Mouse (Mus musculus) small intestine, adult 2 months (tissue): ENCODE measurements around the gene Phf3. TPM values are rescaled to one million over a fixed set of nuclear protein-coding genes. Genes with fewer than 3 reads are reported as not detected.

Source experiments
- H3K27ac ChIP-seq: fragments of 200-500 bp; 2 replicates; pipeline ENCODE4 v1.5.1; 2012; ENCODE audit warnings: low read depth, low read length, control low read depth, inconsistent platforms; ENCODE audit not compliant: insufficient read depth
- H3K27me3 ChIP-seq: fragments of 200-500 bp; 2 replicates; pipeline ENCODE4 v1.6.1; 2012; ENCODE audit warnings: mild to moderate bottlenecking, moderate library complexity, low read length, inconsistent platforms; ENCODE audit not compliant: control insufficient read depth, insufficient read depth
- H3K36me3 ChIP-seq: fragments of 200-500 bp; 2 replicates; pipeline ENCODE4 v1.6.1; 2012; ENCODE audit warnings: mild to moderate bottlenecking, low read length, control low read depth, inconsistent platforms; ENCODE audit not compliant: control insufficient read depth, insufficient read depth
- H3K4me1 ChIP-seq: fragments of 200-500 bp; 2 replicates; pipeline ENCODE4 v1.6.1; 2012; ENCODE audit warnings: low read length, inconsistent platforms, mixed read lengths; ENCODE audit not compliant: control insufficient read depth, insufficient read depth, insufficient read length
- H3K4me3 ChIP-seq: fragments of 200-500 bp; 2 replicates; pipeline ENCODE4 v1.5.1; 2012; ENCODE audit warnings: low read depth, mild to moderate bottlenecking, control low read depth, inconsistent platforms, low read length, moderate library complexity
- CTCF ChIP-seq: fragments of 200-500 bp; IDR thresholded peaks from 2 replicates; pipeline ENCODE4 v1.5.1; 2012; ENCODE audit warnings: low read depth, mild to moderate bottlenecking, control low read depth, inconsistent platforms, low read length, moderate library complexity, mixed read lengths; ENCODE audit not compliant: insufficient replicate concordance, insufficient read length; ENCODE audit errors: extremely low read depth
- POLR2A ChIP-seq: fragments of 200-500 bp; IDR thresholded peaks from 2 replicates; pipeline ENCODE4 v1.6.1; 2012; ENCODE audit warnings: low read depth, mild to moderate bottlenecking, control low read depth, inconsistent platforms, low read length, moderate library complexity
- WGBS: fragments of 180-500 bp; shearing (Covaris S2); methylation state at CpG from one replicate; pipeline ENCODE4 v1.1.7; 2018; 5-methylcytosine and 5-hydroxymethylcytosine counted together
- polyA plus RNA-seq: library from polyadenylated mRNA; depleted of rRNA; stranded (reverse); fragments of >200 nt; gene quantifications from 2 replicates; pipeline ENCODE4 v1.2.3, GENCODE M21; 2012

The Phf3 gene
- polyA plus RNA-seq, 1 experiment = 36.1 TPM

- no peak for TF ChIP-seq CTCF
- no peak for TF ChIP-seq POLR2A
Observed at GRCm38 (mm10) chr1:30794606-30795005, 79.1 kb downstream of the Phf3 start.

DNA sequence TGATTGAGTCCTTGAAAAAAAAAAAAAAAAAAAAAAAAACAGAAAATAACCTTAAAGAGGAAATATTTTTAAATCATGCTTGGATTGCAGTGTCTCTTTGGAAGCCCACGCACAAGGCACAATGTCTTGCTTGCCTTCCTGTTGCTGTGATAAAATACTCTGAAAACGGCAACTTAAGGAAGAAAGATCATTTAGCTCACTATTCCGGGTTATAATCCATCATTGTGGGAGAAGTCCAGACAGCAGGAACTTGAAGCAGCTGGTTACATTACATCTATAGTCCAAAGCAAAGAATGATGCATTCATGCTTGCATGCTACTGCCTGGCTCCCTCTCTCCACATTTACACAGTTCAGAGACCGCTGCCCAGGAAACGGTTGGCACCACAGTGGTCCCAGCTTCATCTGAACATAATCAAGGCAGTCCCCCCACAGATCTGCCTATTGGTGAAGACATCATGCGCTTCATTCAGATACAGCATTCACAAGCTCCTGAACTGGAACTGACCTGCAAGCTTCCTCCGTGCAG, 80.3 kb downstream of the Phf3 start:
- no peak overlapping the region for H3K4me3 ChIP-seq
- no peak overlapping the region for H3K27ac ChIP-seq
- H3K4me1 ChIP-seq = no peaks in the 10 kb centered on the region
- no peaks in the 10 kb centered on the region for H3K27me3 ChIP-seq
- 76% methylated on average over 7 of the region's 7 CpGs for WGBS
- TF ChIP-seq CTCF = no peak
- TF ChIP-seq POLR2A = no peak
- no peaks in the 10 kb centered on the region for H3K36me3 ChIP-seq

More at GRCm38 (mm10) chr1:30794606-30795005, 79.1 kb downstream of the Phf3 start:
- Histone ChIP-seq H3K4me1 (no peaks in the 10 kb centered on the region), H3K36me3 (no peaks in the 10 kb centered on the region), H3K27ac (no peak overlapping the region), H3K4me3 (no peak overlapping the region), H3K27me3 (no peaks in the 10 kb centered on the region)
- WGBS = 82% methylated on average over 5 of the region's 5 CpGs

GRCm38 (mm10) chr1:30792935-30793334, 80.8 kb downstream of the Phf3 start:
- H3K4me3 ChIP-seq = no peak overlapping the region
- TF ChIP-seq CTCF (no peak), POLR2A (no peak)
- no peaks in the 10 kb centered on the region for H3K4me1 ChIP-seq
- no peak overlapping the region for H3K27ac ChIP-seq
- no peaks in the 10 kb centered on the region for H3K27me3 ChIP-seq
- 53% methylated on average over 5 of the region's 5 CpGs for WGBS
- no peaks in the 10 kb centered on the region for H3K36me3 ChIP-seq

DNA sequence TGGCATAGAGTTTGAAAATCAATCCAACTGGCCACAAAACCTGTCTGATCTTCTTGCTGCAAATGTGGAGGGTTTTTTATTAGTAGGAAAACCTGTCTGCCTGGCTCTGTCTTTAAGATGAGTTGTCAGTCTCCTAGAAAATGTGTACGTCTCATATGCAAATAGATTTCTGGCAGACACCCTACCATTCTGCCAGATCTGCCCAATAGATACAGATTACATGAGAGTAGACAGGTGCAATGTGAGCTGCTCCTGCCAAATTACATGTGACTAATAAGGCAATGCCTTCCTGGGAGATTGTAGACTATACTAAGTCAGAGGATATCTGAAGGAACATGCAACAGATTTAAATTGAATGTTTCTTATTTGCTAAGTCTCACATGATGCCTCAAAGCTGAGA, 83.5 kb downstream of the Phf3 start:
- Histone ChIP-seq H3K4me1 (no peaks in the 10 kb centered on the region), H3K27me3 (no peaks in the 10 kb centered on the region), H3K36me3 (no peaks in the 10 kb centered on the region), H3K4me3 (no peak overlapping the region), H3K27ac (no peak overlapping the region)
- TF ChIP-seq POLR2A (no peak), CTCF (no peak)
- WGBS = 33% methylated on average over 1 of the region's 1 CpGs

- Histone ChIP-seq H3K27ac (no peak overlapping the region), H3K4me1 (no peaks in the 10 kb centered on the region), H3K4me3 (no peak overlapping the region), H3K27me3 (no peaks in the 10 kb centered on the region), H3K36me3 (no peaks in the 10 kb centered on the region)
- TF ChIP-seq POLR2A (no peak), CTCF (no peak)
- WGBS = 50% methylated on average over 1 of the region's 1 CpGs
Observed at GRCm38 (mm10) chr1:30789689-30790088, 84.0 kb downstream of the Phf3 start.

DNA sequence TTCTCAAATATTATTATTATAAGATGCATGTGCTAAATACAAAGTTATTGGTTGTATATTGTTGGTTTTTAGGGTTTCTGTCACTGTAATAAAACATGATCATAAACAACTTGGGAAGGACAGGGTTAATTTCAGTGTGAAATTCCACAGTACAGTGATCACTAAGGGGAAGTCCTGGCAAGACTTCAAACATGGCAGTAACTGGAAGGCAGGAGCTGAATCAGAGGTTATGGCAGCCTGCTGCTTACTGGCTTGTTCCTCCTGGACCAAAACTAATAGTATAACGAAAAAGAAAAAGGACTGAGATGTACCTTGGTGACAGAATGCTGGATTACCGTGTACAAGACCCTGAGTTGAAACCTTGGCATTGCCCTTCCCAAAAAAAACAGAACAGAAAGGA, 84.7 kb downstream of the Phf3 start:
- no peak overlapping the region for H3K27ac ChIP-seq
- TF ChIP-seq CTCF (no peak), POLR2A (no peak)
- WGBS = 53% methylated on average over 2 of the region's 2 CpGs
- no peak overlapping the region for H3K4me3 ChIP-seq
- H3K36me3 ChIP-seq = no peaks in the 10 kb centered on the region
- H3K27me3 ChIP-seq = no peaks in the 10 kb centered on the region
- no peaks in the 10 kb centered on the region for H3K4me1 ChIP-seq

GRCm38 (mm10) chr1:30786583-30786982, 87.1 kb downstream of the Phf3 start:
- no peak overlapping the region for H3K27ac ChIP-seq
- H3K4me3 ChIP-seq = no peak overlapping the region
- no peaks in the 10 kb centered on the region for H3K4me1 ChIP-seq
- TF ChIP-seq CTCF (no peak), POLR2A (no peak)
- no peaks in the 10 kb centered on the region for H3K36me3 ChIP-seq
- 88% methylated on average over 9 of the region's 9 CpGs for WGBS
- no peaks in the 10 kb centered on the region for H3K27me3 ChIP-seq

- WGBS = 29% methylated on average over 6 of the region's 6 CpGs
- no peaks in the 10 kb centered on the region for H3K4me1 ChIP-seq
- H3K27me3 ChIP-seq = no peaks in the 10 kb centered on the region
- no peak overlapping the region for H3K4me3 ChIP-seq
- no peak for TF ChIP-seq CTCF
- no peak for TF ChIP-seq POLR2A
- no peak overlapping the region for H3K27ac ChIP-seq
- no peaks in the 10 kb centered on the region for H3K36me3 ChIP-seq
Observed at GRCm38 (mm10) chr1:30783741-30784140, 90.0 kb downstream of the Phf3 start.
